Mouse (Mus musculus): ENCODE measurements around the gene Prr23a1.

DNA sequence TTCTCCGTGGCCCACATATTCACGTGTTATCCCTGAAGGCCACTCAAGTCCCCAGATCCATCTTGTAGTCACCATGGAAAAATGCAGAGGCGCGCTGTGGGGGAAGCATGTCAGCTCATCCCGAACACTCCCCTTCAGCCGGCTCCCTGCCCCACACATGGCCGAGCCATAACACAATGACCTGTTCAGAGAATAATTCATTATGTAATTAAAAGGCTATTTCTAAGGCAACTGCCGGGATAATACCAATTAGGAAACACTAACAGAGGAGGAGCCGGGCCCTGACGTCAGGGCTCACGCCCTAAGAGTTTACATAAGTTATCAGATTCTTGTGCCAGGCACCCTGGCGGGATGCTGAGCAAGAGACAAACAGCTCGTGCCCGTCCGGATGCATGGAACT is 36.8 kb upstream of the Prr23a1 start:
- TF ChIP-seq CHD2 (IDR thresholded peaks at IDR 0.05; ENCODE audit: low read length) (no peak), CTCF (IDR thresholded peaks at IDR 0.05 in 2 of 3, conservative IDR thresholded peaks at IDR 0.05 in 1 of 3; ENCODE audit: control insufficient read depth in 1 of 3, insufficient read depth in 1 of 3, low read depth in 2 of 3, low read length in 3 of 3, poor library complexity in 1 of 3, severe bottlenecking in 1 of 3) (no peak), POLR2A (IDR thresholded peaks at IDR 0.05; ENCODE audit: control insufficient read depth in 1 of 2, insufficient read depth in 1 of 2, low read depth in 1 of 2, low read length in 2 of 2, poor library complexity in 1 of 2) (no peak), MYC (IDR thresholded peaks at IDR 0.05; ENCODE audit: low read depth, low read length) (no peak), POLR2AphosphoS5 (IDR thresholded peaks at IDR 0.05; ENCODE audit: borderline replicate concordance, low read depth, low read length) (no peak), ZC3H11A (IDR thresholded peaks at IDR 0.05; ENCODE audit: low read depth, low read length) (no peak), ZNF384 (IDR thresholded peaks at IDR 0.05; ENCODE audit: low read depth, low read length) (no peak), MAX (IDR thresholded peaks at IDR 0.05; ENCODE audit: low read length) (no peak), GABPA (IDR thresholded peaks at IDR 0.05; ENCODE audit: low read depth, low read length) (no peak), GATA1 (IDR thresholded peaks at IDR 0.05; ENCODE audit: low read depth, low read length) (no peak), EP300 (IDR thresholded peaks at IDR 0.05; ENCODE audit: low read depth in 1 of 2, low read length in 2 of 2) (no peak), POLR2AphosphoS2 (IDR thresholded peaks at IDR 0.05; ENCODE audit: low read length) (no peak), MYB (IDR thresholded peaks at IDR 0.05; ENCODE audit: low read depth, low read length) (no peak)
